Mouse (Mus musculus) lung, postnatal 10 days (tissue): ENCODE results near the gene Slc7a5.

Experiments used
- DNase-seq: peaks from one replicate; pipeline ENCODE4 v3.0.0; 2021

Gene Slc7a5

DNA sequence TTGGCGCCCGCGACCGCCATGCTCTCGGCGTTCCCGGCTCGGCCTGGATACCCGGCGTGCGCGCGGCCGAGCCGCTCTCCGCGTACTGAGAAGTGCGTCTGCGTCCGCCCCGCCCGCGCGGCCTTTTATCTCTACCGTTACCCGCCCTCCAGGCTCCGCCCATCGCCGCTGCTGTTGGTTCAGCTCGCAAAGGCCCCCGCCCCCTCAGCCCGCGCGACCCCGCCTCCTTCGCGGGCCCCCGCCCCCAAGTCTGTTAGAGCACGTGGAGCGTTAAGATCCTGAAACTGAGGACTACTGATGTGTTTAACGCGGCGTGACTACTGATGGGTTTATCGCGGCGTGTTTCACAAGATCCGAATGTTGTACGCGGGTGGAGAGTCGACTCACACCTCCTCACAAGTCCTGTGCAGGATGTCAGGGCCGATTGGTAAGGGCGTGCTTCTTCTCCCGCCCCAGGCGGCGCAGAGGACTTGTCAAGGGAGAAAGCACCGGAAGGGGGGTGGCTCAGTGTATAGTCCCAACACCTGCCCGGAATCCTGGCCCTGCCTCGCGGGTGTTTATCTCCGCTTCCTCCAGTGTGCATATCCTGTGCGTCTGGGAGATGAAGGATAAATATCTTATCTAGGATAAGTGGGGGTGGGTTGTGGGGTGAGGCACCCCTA, at the start of gene Slc7a5:
TSS of gene Slc7a5 (minus strand) at position 108 of the 662 bp plus-strand sequence.
- DNase-seq: peak; percentile 98

DNA sequence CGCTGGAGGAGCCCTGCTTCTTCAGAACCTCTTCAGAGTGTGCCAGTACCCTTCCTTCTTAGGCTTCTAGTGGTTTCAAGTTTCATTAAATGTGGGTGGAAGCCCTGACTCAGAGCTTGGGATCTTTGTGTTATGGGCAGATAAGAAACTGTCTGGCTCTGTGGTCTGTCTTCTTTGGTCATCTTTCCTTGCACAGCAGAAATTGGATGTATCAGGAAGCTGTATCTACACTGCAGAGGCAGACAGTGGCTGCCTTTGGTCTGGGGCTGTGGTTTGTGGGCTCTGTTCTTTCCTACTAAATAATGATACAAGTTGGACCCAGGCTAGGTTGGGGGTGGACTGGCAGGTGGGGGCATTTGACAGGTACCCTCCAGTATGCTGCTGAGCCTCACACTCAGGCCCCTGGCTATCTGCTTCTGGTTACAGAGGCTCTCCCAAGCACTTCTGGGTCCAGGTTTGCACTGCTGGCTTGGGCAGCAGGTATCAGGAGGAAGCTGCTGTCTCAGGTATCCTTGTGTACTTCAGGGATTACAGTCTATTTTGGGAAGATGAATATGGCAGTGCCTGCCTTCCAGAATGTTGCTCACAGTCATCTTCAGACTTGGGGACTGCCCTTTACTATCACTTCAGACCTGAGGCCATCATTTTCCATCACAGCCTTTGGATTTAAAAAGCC, 48.5 kb upstream of the Slc7a5 start:
- DNase-seq: no peak

DNA sequence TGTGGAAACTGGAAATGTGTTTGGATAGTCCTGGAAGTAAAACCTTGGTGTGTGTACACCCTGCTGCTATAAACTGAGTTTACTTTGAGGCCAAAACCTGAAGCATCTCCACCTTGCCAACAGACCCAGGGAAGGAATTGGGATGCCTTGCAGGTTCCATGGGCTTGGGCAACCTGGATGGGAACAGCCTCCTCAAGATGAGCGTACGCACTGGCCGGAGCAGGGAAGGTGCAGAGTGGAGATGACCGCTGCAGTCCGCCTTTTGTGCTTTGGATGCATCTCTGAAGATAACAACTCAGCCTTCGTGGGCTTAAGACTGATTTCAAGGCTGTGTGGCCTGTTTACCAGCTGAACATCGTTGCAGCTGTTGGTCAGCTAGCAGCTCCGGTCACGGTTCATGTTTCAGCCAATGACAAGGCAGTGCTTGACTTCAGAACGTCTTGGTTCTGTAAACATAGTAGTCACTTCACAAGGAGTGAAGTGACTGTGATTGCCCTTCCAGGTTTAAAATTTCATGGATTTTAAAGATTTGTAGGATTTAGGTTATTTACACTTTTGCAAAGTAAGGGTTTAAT, 47.6 kb upstream of the Slc7a5 start:
- DNase-seq: no peak

DNA sequence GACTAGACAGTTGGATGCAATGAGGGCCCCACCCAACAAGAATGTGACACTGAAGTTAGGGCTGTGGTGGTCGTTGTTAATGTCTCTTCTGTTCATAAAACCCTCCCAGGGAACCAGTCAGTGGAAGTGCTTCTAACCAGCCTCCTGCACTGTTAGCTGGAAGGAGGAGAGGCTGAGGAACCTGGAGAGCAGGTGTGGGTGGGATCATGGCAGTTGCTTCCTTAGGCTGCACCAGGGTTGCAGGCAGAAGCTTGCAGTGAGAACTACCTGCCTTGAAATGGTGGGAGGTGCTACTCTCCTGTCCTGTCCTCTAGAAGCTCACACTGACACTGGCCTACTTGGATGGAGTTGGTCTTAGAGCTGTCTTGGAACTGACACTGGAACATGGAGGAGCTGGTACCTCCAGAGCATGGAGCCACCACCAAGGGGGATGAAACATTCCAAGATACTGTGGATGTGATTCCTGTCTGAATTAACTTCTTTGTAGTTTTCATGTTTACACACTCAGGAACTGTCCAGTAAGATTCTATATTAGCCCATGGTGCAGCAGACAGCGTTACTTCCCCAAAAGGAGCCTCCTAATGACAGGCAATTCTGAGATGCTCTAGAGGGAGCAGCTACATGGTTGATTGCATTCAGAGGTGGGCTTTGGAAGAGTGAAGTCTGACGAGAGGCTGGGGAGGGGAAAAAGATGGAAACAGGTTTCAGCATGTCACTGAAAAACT, 46.5 kb upstream of the Slc7a5 start:
- no peak for DNase-seq

GRCm38 (mm10) chr8:121952800-121953199, 45.3 kb upstream of the Slc7a5 start:
- DNase-seq: no peak

- no peak for DNase-seq
These were observed 44.6 kb upstream of the Slc7a5 start for GRCm38 (mm10) chr8:121952122-121952521.

- DNase-seq: peak; percentile 41
These were observed 44.1 kb upstream of the Slc7a5 start for GRCm38 (mm10) chr8:121951656-121952009.

DNA sequence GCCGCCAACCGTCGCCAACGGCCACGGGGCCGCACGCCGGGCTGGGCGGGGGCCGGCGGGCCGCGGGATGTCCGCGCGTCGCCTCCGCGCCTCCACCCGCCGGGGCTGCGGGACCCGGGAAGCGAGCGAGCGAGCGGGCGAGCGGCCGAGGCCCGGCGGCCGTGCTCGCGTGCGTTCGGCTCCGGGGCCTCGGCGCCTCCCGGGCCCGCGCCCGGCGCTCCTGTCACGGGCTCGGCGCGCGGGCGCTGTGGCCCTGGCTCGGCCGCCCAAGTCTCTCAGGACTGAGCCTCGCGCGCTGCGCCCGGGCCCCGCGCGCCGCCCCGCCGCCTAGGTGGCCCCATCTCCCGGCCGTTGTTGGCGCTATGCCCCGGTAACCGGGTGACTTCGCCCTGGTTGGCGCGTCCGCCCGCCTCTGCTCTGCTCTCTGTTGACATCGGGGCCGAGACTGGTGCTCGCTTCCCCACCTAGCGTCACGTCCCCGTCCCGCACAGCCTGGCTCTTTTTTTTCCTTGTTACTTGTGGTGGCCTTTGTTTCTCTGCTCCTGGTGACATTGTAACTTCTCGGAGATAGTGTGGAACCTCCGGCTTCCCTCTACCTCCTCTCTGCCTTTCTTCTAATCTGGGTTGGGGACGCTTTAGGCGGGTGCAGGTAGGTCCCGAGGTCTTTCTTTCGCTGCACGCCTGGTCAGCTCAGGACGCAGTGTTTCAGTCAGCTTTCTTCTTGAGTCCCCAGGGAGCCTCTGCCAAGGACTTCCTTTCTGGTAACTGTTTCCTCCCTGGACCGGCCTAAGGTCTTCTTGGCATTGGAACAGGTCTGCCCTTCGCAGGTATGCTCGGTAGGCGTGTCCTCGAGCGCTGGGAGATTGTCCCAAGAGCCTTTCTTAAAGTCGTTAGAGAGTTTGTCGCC, 43.5 kb upstream of the Slc7a5 start:
- DNase-seq: peak; percentile 81

DNA sequence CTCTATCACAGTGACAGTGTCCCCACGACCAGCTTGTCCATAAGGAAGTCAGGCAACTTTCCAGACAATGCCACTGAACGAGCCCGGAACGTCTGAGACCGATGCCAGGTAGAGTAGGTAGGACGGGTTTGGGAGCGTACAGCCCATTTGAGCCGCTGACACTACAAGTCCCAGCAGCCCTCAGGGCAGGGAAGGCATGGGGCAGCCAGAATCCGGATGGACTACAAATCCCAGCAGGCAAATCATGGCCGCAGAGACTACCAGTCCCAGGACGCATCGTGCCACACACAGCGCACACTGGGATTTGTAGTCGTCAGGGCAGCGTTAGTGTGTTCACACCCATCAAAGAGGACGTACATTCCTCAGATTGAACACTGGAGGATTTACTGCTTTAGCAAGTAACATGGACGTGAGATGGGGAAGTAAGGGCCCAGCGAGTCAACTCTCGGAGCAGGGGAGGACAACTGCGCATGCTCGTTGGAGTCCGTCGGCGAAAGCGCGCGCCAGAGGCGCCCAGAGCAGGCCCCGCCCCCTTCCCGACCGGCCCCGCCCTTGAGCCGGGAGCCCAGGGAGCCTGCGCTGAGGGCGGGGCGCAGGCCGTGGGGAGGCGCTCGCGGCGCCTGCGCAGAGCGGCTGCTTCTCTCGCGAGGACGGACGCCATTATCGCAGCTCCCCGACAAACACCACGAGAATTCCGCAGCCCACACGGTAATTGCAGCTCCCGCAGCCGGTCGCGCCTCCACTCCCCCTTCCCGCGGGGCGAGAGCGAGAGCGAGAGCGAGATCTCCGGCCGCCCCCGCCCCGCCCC, 42.7 kb upstream of the Slc7a5 start:
- peak; percentile 98 for DNase-seq

GRCm38 (mm10) chr8:121949222-121949800, 41.8 kb upstream of the Slc7a5 start, which contains the start of gene Banp:
Gene Banp (plus strand): TSS chr8:121949750.
- DNase-seq: no peak

- peak; percentile 33 for DNase-seq
These were observed 41.0 kb upstream of the Slc7a5 start for GRCm38 (mm10) chr8:121948321-121949145.

DNA sequence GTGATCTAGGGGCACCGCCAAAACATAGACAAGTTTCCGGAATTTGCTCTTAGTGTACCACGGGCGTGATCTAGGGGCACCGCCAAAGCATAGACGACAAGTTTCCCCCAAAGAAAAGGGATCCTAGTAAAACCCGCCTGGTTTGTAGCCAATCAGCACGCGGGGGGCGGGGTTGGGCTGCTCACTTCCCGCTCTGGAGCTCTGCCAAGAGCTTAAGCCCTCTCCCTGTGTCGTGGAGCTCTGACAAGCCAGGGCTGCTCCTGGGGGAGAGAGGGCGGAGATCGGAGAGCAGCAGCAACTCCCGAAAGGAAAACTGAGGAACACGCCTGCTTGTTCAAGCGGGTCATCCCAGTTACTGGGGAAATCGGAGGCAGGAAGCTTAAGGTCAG, 40.3 kb upstream of the Slc7a5 start:
- peak; percentile 97 for DNase-seq

- DNase-seq: peak; percentile 18
These were observed 39.7 kb upstream of the Slc7a5 start for GRCm38 (mm10) chr8:121947047-121947752.

DNA sequence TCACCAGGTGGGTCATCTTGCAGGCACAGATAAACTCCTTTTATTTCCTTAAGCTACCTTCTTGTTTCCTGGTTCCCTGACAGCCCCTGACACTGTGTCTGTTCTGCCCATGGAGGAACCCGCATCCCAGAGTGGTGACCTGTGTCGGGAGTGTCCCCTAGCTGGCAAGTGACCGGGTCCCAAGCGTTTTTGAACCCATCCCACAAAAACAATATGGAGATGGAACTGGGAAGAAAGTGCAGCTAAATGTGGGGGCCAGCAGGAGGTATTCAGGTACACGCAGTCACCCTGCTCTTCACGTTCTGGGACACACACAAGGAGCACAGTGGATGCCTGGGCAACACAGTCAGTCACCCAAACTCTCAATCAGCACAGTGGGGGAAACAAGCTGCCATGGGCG, 38.9 kb upstream of the Slc7a5 start:
- no peak for DNase-seq

GRCm38 (mm10) chr8:121944831-121945230, 37.3 kb upstream of the Slc7a5 start, which contains the start of gene Car5a:
Gene Car5a (minus strand): TSS chr8:121944904.
- DNase-seq: no peak

DNA sequence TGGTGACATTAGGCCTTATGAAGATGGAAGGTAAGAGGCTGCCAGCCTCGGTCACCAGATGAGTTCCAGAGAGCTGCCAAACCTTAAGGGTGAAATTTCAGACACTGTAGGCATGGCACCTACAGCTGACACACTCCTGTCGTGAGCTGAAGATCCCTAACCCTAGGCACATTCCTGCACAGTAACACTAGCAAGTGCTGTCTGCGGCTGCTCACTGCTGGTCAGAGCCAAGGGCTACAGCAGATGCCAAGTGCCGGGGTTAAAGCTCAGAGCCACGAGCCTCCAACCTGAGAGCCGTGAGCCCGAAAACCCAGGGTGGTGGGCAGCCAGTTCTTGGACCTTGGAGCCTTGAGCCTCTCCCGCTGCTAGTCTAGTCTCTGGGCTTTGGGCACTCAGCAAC, 36.2 kb upstream of the Slc7a5 start:
- no peak for DNase-seq

DNA sequence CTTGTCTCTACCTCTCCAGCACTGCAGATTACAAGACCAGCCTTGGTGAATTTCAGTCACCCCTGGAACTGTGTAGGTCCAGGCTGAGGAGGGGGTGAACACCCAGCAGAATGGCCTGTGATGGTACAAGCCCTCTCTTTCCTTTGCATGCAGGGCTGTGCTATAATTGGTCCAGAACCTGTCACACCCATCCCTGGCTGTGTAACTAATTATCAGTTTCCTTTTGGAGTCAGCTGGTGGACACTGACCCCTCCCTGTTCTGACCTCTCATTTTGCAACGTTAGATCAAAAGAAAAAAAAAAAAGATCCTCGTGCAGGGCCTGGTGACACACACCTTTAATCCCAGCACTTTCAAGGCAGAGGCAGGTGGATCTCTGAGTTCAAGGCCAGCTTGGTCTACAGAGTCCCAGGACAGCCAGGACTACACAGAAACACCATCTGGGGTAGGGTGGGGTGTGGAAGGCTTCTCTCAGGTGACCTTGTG, 35.6 kb upstream of the Slc7a5 start:
- no peak for DNase-seq

DNA sequence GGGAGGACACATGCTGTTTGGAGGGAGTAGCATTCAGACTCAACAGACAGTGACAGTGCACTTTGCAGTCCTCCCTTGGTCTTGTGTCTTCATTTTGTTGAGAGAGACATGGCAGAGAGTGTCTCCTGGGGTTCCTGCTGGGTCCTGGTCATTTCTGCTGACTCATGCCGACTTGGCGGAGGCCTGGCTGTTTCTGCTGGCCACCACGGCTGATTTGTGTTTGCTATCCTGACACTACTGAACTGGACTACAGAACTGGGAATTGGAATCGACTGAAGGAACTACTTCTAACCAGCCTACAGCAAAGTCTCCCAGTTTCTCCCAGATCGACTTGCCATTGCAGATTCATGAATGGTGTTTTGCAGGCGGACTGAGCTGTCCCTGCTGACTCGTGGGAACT, 31.2 kb upstream of the Slc7a5 start:
- no peak for DNase-seq

- DNase-seq: peak; percentile 80
These were observed 28.9 kb upstream of the Slc7a5 start for GRCm38 (mm10) chr8:121936391-121936790.
